Mouse (Mus musculus): ENCODE results near the gene Rbfox1.

Rbfox1 gene

GRCm38 (mm10) chr16:7446791-7447290, 1561.7 kb downstream of the Rbfox1 start:
- no peak for DNase-seq

GRCm38 (mm10) chr16:7447718-7448649, 1562.8 kb downstream of the Rbfox1 start:
- peak; percentile 36 for DNase-seq

GRCm38 (mm10) chr16:7451193-7451592, 1566.0 kb downstream of the Rbfox1 start:
- no peak for DNase-seq

GRCm38 (mm10) chr16:7457571-7457970, 1572.4 kb downstream of the Rbfox1 start:
- DNase-seq: no peak

Measured in retina, postnatal 1 day (tissue).